Mouse (Mus musculus) left cerebral cortex, adult 2 months (tissue): Measurements from ENCODE around the gene Il27ra. TPM values are rescaled to one million over a fixed set of nuclear protein-coding genes. Genes with fewer than 3 reads are reported as not detected.

Source experiments
- DNase-seq, 2 experiments: peaks; one replicate each; pipeline ENCODE4 v3.0.0; 2021 to 2022; ENCODE audit warnings: low spot score in 2 of 2, mixed read lengths in 1 of 2; ENCODE audit errors: extremely low spot score in 1 of 2
- H3K27ac ChIP-seq: fragments of 200-600 bp; 2 replicates; pipeline ENCODE4 v1.8.1; 2022
- H3K4me3 ChIP-seq: fragments of 200-600 bp; 2 replicates; pipeline ENCODE4 v1.8.1; 2022
- CTCF ChIP-seq: fragments of 200-600 bp; IDR thresholded peaks from 2 replicates; pipeline ENCODE4 v1.8.1; 2022; ENCODE audit warnings: antibody characterized with exemption, mild to moderate bottlenecking, moderate library complexity
- intact Hi-C: fragments of 180-260 bp; cut with DNase I; formaldehyde crosslinking; loops from one replicate; pipeline ENCODE4 v1.15.1; 2025
- total RNA-seq, 2 experiments: library from RNA; stranded (reverse); gene quantifications; 2 replicates each; pipeline ENCODE4 v1.2.3; 2021

The Il27ra gene
- total RNA-seq, 2 experiments from 2014 or later, result 0.23 to 0.41 TPM

DNA sequence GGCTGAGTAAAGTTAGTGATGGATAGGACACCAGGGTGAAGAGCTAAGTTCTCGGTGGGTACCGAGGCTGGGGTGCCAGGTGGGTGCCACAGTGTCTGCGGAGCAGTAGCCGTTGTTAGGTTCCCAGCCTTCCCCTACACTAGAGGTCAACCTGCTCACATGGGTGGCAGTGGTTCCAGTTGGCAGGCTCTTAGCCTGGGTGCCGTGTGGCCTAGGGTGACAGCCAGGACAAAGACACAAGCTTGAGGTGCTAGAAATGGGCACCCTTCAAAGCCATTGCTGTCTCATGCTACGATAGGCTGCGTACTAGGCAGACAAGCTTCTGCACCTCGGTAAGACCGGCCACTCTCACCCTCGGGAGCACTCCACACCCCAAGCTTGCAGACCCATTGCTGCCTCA is 29.9 kb upstream of the Il27ra start:
- no peak for DNase-seq
- 0 out of 2 replicates have a peak overlapping the region, but pooled peaks have one; percentile 19 for H3K27ac ChIP-seq
- TF ChIP-seq CTCF, result no peak
- H3K4me3 ChIP-seq, result no peak overlapping the region
- intact Hi-C loops, result no loop called here

DNA sequence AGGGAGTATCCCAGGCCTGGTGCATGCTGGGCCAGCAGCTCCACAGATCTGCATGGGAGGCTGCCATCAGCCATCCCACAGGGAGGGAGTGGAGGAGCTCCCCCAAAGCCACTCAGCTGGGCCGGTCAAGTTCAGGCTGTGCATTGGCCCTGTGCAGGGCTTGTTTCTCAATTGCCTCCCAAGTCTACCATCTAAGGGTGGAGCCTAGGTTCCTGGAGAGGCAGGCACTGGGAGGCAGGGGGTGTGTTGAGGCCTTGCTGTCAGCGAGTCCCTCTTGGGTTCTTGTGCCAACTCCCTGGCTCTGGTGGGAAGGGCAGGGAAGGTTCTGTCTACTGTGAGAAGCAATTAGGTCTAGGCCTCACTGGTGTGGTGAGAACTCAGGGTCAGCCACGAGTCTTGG is 29.5 kb upstream of the Il27ra start:
- intact Hi-C loops, result no loop called here
- Histone ChIP-seq H3K27ac (0 out of 2 replicates have a peak overlapping the region, but pooled peaks have one; percentile 19), H3K4me3 (no peak overlapping the region)
- no peak for TF ChIP-seq CTCF
- no peak for DNase-seq

DNA sequence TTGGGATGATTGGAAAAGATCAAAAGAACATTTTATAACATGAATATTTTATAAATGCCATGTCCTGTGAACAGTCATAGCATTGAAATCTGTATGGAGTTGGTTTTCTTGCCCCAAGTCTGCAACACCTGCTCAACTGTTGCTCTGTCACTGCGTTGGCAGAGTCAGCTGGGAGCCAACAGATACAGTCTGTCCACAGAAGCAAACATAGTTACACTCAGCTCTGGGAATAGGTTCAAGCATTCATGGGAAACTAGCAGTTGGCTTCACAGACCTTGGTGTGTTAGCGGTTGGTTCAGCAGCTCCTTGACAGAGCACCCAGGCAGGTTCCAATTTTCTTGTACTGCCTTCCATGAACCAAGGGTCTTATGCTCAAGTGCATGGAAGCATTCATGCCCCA is 28.3 kb upstream of the Il27ra start:
- Histone ChIP-seq H3K27ac (peak overlapping the region; percentile 62; the same call in 1 of the 2 replicates), H3K4me3 (no peak overlapping the region)
- peak in 1 of 2 experiments; percentile 41 for DNase-seq
- no peak for TF ChIP-seq CTCF
- intact Hi-C loops, result no loop called here

DNA sequence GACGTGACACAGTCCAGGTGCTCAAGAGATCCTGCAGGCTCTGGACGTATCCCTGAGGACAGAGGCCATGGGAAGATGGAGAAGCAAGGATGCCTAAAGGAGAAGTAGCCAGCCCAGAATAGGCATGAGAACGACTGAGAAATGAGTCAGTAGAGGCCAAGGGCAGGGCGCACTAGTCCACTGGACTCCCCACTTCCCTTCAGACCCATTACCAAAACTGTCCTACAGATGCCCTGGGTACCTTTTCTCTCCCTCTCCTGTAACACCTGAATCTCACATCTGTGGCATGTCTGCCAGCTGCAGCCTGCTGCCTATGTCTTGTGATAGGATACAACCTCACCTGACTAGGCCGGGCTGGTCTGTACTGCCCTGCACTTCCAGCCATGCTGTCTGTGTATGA is 27.9 kb upstream of the Il27ra start:
- no peak for TF ChIP-seq CTCF
- peak overlapping the region; percentile 62; the same call in 1 of the 2 replicates for H3K27ac ChIP-seq
- intact Hi-C loops, result no loop called here
- no peak overlapping the region for H3K4me3 ChIP-seq
- no peak for DNase-seq

DNA sequence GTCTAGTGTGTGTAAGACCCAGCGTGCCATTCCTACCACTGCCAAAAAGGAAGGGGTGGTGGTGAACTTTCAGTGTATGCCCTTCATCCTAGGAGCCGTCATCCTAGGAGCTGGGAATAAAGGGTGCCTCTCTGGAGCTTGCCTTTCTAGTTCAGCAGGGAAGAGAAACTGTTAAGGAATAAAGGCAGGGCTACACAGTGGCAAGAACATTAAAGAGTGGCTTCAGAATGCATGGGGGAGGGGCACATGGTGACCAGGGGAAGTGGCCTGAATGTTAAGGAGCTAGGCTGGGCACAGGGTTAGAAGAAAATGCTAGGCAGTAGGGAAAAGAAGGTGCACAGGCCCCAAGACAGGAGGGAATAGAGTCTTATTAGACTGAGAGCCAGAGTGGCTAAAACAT is 27.4 kb upstream of the Il27ra start:
- no peak for DNase-seq
- H3K27ac ChIP-seq, result peak overlapping the region; percentile 62; the same call in 1 of the 2 replicates
- TF ChIP-seq CTCF, result no peak
- H3K4me3 ChIP-seq, result no peak overlapping the region
- intact Hi-C loops, result no loop called here

DNA sequence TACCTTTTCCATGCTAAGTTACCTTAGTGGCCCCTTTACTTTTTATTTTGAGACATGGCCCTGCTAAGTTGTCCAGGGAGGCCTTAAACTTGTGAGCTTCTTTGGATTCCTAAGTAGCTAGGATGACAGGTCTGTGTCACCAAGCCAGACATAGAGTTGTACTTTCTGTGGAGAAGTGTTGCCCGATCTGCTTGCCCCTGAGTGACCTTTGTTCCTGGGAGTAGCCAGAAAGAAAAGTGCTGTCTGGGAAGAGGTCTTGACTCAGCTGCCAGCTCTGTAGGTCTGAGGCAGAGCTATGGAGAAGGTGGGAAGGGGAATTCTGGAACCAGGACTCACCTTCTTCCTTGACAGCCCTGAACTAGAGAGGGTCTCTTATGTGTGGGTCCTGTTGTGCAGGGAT is 26.8 kb upstream of the Il27ra start:
- H3K27ac ChIP-seq, result peak overlapping the region; percentile 62; the same call in 1 of the 2 replicates
- DNase-seq, result no peak
- intact Hi-C loops, result no loop called here

DNA sequence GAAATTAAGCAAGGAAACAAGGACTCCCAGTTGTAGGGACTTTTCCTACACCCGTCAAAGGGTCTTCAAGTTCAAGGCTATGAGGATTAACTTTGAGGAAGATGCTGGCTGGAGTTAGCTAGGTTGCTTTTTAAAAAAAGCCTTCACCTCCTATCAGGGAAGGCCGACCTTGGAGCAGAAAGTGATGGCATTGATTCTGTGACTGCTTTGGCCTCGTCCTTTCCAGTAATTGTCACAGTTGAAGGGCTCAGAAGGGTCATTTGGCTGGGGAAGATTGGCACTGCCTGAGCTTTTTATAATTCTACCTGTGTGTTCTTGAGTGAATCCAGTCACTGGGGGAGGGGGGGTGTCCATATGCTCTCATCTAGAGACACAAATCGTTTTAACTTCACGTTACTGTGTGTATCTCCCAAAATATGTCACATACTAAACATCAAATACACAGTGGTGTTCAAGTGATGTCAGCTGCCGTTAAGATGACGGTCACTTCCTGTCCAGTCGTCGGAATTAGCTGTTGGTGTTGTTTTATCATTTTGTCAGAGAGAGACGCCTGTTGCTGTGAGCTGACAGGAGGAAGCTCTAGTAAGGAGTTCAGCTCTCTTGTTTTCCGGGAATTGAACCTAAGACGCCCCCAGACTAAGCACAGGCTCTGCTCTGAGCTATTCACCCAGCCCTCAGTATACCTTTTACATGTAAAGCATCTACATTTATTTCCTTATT is 26.1 kb upstream of the Il27ra start:
- Histone ChIP-seq H3K27ac (no peak overlapping the region), H3K4me3 (no peak overlapping the region)
- intact Hi-C loops, result no loop called here
- no peak for TF ChIP-seq CTCF
- no peak for DNase-seq

More for the DNA sequence above, 26.8 kb upstream of the Il27ra start:
- TF ChIP-seq CTCF, result no peak
- no peak overlapping the region for H3K4me3 ChIP-seq

DNA sequence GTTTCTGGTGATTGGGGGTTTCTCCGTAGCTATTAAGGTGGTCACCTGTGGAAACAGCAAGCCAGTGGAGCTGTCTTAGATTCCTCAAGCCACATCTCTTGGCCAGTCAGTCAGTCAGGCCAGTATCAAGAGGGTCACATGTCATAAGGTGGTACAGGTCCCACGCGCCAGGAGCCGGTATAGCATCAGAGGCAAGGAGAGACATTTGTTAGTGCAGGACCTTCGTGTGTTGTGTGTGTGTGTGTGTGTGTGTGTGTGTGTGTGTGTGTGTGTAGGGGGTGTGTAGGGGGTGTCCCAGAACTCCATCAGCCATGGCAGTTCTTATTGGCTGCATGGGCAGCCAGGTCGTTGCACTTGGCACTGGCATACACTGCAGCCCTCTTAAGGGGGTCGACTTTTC is 25.5 kb upstream of the Il27ra start:
- peak overlapping the region; percentile 91 for H3K4me3 ChIP-seq
- no peak for TF ChIP-seq CTCF
- intact Hi-C loops, result no loop called here
- DNase-seq, result no peak
- no peak overlapping the region; the same call in 1 of the 2 replicates for H3K27ac ChIP-seq

DNA sequence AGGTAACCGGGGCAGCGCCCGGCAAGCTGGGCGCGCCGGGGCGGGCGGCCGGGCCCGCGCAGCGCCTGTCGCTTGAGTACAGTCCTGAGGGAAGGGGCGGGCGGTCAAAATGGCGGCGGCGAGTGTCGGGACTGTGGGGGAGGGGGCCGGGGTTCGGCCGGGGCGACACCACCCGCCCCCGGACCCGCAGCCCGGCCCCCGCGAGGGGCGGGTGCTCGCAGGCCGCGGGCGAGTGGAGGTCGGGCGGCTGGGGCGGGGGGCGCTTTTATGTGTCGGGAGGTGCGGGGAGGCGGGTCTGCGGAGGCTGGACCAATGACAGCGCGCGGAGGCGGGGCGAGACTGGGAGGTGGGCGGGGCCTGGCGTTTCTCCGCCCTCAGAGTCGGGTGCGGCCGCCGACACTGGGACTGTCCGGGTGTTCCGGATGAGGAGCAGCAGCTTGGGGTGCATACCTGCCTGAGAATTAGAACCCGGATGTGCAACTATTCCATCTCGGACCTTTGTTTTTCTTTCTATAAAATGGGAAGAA is 24.7 kb upstream of the Il27ra start:
- intact Hi-C loops, result no loop called here
- TF ChIP-seq CTCF, result no peak
- DNase-seq, result peak; percentile 95 to 96
- H3K27ac ChIP-seq, result peak overlapping the region; percentile 96
- H3K4me3 ChIP-seq, result peak overlapping the region; percentile 91

DNA sequence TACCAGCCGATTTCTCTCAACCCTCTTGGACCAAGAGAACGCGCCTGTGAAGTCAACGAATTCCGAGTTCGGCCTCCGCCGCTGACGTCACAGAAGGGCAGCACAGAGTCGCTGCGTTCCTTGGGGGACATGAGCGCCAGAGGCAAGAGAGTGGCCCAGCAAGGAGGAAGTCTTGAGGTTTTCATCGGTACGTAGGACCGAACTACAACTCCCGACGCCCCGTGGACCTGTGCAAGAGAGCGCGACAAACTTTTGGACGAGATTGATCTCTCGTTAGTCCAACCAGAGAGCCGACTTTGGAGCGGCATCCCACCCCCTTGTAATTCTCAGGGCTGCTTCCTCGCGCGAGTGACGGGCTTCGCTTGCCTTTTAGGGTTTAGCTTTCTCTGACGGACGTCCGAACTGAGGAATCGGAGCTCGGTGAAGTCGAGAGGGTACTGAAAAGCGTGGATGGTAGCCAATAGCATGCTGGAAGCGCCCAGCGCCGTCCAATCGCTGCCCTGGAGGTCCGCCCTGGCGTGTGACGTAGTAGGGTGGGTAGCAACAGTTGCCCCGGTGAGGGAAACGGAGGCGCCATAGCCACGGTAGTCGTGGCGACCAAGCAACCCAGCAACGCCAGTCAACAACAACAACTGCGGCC is 24.0 kb upstream of the Il27ra start, which contains the start of gene Rfx1:
Rfx1 (plus strand) TSS at position 544 of the 640 bp plus-strand sequence.
- DNase-seq, result peak; percentile 97 to 99
- no peak for TF ChIP-seq CTCF
- Histone ChIP-seq H3K4me3 (peak within 1 kb of the TSS; percentile 91), H3K27ac (peak within 1 kb of the TSS; percentile 96)
- intact Hi-C loops, result no loop called here

DNA sequence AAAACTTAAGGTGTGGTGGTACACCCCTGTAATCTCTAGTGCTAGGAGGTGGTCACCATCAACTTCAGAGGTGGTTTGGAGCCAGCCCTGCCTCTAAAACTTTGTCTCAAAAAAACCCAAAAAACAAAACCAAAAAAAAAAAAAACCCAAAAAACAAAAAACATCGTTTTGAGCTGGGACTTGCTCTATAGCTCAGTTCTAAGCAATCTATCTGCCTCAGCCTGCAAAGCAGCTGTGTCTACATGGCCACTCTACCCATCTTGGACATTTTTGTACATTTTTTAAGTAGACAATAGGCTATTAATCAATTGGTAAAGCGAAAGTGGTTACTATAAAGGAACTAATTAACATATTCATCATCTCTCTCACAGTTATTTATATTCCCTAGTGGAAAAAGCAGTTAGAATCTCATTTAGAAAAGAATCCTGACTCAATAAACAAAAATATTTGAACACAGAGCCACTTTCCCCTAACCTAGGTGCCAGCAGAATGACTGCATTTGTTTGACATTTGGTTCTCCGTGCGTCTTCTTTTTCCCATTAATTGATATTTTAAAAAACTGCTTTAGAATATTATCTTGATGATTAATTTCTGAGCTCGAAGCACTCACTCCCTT is 23.2 kb upstream of the Il27ra start:
- TF ChIP-seq CTCF, result no peak
- H3K4me3 ChIP-seq, result peak overlapping the region; percentile 60
- intact Hi-C loops, result no loop called here
- H3K27ac ChIP-seq, result peak overlapping the region; percentile 85
- DNase-seq, result no peak

DNA sequence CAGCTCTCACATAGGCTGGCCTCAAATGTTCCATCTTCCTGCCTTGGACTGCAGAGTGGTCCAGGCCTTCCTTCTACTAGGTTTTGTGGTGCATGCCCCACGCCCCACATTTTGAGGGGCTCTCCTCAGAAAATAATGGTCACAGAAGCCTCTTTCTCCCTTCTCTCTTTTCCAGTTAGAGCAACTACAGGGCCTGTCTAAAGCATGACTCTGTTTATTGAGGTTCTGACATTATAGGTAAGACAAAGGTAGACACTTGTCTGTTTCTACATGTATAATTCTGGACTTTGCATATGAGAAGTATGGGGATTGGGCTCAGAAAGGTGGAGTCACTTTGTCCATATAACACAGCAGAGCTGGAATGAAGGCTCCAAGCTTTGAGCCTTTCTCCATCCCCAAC is 22.6 kb upstream of the Il27ra start, which contains the start of gene Gm10643:
Gm10643 (minus strand) TSS at position 101 of the 400 bp plus-strand sequence.
- DNase-seq, result no peak
- peak within 1 kb of the TSS; percentile 60 for H3K4me3 ChIP-seq
- peak within 1 kb of the TSS; percentile 85 for H3K27ac ChIP-seq
- no peak for TF ChIP-seq CTCF
- intact Hi-C loops, result no loop called here
